Mouse (Mus musculus): ENCODE data around the gene Gna13.

- TF ChIP-seq CTCF (IDR thresholded peaks at IDR 0.05; ENCODE audit: extremely low read depth, insufficient read depth, low read length) (peak; percentile 36), POLR2A (IDR thresholded peaks at IDR 0.05; ENCODE audit: extremely low read depth, insufficient read depth, low read length) (no peak)
These were observed 18.5 kb upstream of the Gna13 start for GRCm38 (mm10) chr11:109343991-109344599.

Data from cortical plate, adult 2 months (tissue).